Mouse (Mus musculus) yolk sac, embryonic 10.5 days (tissue): ENCODE measurements at regions not wholly inside any gene's neighbourhood (a gene's known extent, or its start where the extent isn't known, plus 50 kb on each side); places are given as distances from the start of the nearest gene placed in this dataset.
"Not testable (repeated sequence)": the region's sequence is repeated elsewhere in the genome, so short reads cannot be mapped to it uniquely, and the experiment has no call there.

Experiments
- DNase-seq: peaks from one replicate; pipeline ENCODE4 v3.0.0-alpha.2; 2017; ENCODE audit warnings: low spot score

DNA sequence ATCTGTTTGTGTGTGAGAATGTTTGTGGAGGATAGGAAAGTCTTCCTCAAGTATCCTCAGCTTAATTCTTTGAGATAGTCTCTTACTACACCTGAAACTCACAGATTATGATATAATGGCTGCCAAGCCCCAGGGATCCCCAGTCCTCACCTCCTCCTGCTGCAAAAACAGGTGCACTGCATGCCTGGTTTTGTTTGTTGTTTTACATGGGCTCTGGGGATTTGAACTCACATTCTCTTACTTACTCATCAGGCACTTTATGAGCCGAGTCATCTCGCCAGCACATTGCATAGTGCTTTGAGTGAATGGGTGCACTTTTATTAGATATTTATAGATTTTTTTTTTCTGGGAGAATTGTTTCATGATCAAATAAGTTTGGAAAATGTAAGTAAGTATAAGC, 56.3 kb downstream of the Mterf1b start:
- DNase-seq, result no peak

GRCm38 (mm10) chr5:4254280-4254679, 62.1 kb downstream of the Mterf1b start:
- not testable (repeated sequence) for DNase-seq

- no peak for DNase-seq
These were observed 65.0 kb downstream of the Mterf1b start for GRCm38 (mm10) chr5:4257048-4257750.

DNA sequence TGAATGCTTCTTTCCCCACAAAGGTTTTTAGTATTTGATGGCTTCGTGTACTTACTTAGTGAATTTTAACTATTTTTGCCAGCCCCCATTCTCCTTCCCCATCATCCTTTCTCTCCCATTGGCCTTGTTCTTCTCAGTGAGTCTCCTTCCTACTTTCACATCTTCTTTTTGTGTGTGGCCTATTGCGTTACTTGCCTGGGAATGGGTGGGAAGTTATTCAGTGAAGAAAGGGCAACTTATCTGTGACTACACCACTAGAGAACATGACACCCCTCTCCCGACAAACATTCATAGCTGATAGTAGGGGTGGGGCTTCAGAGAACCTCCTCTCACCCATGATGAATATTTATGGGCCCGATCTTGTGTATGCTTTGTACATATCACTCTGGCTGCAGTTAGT, 67.1 kb downstream of the Mterf1b start:
- no peak for DNase-seq

DNA sequence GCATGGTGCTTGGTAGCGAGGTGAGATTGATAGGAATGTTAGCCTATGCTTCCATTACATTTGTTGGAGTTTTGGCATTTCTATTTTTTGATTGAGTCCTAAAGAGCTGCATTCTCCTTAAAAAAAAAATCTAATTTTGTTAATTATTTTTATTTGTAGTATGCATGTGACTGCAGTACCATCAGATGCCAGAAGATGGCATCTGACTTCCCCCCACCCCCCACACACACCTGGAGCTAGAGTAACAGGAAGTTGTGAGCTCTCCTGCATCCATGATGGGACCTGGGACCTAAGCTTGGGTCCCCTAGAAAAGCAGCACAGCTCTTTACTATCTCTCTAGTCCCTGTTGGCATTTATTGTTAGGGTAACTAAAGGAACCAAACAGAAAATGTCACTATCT, 70.5 kb downstream of the Mterf1b start:
- DNase-seq, result no peak

DNA sequence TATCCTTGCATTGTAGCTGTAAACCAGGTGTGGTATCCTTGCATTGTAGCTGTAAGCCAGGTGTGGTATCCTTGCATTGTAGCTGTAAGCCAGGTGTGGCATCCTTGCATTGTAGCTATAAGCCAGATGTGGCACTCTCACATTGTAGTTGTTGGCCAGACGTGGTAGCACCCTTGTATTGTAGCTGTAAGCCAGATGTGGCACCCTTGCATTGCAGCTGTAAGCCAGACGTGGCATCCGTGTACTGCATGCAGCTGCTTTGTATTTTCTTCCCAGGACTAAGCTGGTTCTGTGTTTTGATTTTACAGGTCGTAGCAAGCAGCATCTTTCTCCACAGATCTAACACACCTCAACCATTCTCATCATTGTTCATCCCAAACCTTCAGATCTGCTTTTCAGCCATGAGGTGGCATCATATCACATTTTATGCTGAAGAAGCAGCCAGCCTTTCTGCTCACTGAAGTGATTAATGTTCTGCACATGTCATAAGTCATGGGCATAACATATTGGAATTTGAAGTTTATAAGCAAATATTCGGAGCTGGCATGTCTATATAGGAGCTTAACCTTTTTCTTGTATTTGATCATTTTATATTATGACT, 71.5 kb downstream of the Mterf1b start:
- DNase-seq, result no peak

- no peak for DNase-seq
These were observed 75.5 kb downstream of the Mterf1b start for GRCm38 (mm10) chr5:4267717-4268116.

- DNase-seq, result no peak
These were observed 80.8 kb downstream of the Mterf1b start for GRCm38 (mm10) chr5:4273001-4273400.

DNA sequence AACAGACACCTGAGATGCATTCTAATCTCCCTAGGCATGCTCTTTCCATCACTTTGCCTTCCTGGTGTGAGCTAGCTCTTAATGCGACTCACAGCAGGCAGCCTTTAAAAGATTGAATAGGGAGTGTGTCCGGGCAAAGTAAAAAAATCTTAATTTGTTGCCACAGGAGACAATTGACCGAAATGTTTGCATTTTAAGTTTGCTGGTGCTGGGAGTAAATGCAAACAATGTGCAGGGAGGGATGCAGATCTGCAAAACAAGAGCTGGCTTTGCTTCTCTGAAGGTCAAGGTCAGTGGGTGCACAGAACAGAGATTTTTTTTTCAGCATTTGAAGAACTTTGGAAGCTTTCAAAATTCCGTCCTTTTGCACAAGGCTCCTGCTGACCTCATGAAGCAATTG, 111.4 kb downstream of the Mterf1b start:
- no peak for DNase-seq

- no peak for DNase-seq
These were observed 112.0 kb downstream of the Mterf1b start for GRCm38 (mm10) chr5:4304201-4304600.

DNA sequence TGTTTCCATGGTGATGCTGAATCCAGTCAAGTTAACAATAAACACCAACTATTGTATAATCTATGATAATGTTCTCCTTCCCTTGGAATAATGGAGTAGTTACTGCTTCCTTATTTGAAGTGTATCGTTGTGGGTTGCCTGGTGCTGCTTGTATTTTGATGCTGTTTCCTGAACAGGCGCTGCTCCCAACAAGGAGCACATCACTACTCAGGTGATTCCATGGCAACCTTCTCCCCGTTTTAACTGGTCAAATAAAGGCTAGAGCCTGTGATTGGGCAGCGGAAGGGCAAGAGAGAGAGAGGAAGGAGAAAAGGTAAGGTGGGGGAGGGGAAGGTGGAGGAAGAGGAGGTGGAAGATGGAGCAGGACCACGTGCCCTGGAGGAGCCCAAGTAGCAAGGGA, 116.3 kb downstream of the Mterf1b start:
- DNase-seq, result no peak

- DNase-seq, result no peak
These were observed 119.0 kb downstream of the Mterf1b start for GRCm38 (mm10) chr5:4311169-4311568.

GRCm38 (mm10) chr5:4311599-4311998, 119.4 kb downstream of the Mterf1b start:
- DNase-seq, result no peak

- DNase-seq, result no peak
These were observed 120.5 kb downstream of the Mterf1b start for GRCm38 (mm10) chr5:4312675-4313074.

DNA sequence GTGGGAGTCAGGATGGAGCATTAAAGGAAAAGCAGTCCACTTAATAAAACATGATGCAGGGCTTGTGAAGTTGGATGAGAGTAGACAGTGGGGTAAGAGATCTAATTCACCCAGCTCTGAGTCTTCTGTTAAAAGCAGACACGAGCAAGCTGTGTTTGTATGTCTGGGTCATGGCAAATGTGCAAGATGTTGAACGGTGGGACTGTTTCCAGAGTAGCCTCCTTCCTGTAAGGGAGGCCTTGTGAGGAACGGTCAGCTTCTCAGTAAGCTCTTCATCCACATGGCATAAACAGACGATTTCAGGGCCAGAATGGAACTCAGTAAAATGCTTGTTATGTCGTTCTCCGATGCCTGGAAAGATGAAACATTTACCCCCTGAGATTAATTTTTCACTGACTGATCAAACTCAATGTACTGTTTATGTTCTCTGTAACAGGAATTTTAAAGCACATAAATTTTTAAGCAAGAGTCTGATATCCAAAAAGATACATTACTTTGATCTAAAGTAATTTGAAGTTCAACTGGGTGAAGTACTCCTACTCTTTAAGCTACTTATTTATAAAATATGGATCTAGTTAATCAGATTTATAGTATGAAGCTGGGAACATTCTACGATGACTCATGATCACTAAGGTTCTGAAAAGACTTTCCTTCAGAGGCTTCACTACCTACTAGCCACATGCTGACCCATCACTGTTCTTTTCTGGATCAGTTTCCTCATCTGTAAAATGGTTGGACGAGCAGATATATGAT, 130.6 kb downstream of the Mterf1b start:
- DNase-seq, result peak; percentile 34

DNA sequence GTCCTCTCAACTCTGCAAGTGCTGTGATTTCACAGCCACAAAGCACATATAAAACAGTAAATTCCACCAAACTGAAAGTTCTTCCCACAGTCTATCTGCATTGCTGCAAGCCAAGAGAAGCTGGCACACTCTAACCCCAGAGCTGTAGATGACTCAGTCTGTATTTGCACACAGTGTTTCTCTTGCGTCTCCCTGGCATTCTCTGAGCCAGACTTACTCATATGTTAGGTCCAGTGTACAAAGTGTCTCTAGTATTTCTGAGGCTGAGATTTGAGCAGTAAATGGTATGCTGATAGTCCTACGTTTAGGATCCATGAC, 131.2 kb downstream of the Mterf1b start:
- DNase-seq, result no peak

DNA sequence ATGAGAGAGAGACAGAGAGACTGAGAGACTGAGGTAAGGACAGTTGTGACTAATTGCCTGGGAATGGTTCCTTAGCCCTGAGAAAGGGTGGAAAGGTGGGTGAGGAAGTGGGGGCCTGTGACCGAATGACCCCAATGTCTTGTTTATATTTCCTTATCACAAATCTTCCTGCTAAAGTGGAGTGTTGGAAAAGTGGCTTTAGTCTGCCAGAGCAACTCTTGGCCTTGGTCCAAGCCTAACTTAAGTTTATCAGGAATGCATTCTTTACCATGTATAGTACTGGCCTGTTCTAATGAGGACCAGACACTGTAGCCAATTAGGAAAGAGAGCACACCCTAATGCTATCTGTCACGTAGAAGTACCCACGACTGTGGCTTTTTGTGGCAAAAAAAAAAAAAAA, 133.6 kb downstream of the Mterf1b start:
- peak; percentile 67 for DNase-seq

DNA sequence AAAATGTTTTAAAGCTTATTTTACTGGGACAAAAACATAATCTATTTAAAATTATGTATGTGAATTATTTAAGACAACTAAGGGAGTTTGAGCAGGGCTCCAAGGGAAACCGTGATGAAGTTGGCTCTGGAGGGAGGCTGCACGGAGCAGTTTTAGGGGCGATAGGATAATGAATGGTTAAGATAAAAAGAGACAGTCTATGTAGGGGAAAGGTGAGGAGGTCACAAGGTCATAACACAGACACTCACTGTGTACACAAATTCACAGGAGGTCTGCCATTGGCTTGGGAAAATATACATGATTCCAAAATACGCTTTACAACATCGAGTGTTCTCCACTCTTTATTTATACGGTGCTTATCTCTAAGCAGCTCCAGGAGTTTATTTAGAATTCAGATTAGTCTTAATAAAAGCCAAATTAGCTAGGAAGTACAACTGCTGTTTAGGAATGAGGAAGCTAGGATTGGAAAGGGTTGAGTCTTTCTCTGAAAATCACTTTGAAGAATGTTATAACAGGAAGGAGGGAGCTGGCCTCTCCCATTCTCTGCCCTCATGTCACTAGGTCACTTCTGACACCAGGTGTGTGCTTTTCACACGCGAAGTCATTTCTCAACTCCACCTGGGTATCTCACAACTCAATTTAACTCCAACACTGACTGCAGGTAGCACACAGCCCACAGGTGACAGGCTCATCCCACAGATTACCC, 134.3 kb downstream of the Mterf1b start:
- DNase-seq, result peak; percentile 68

GRCm38 (mm10) chr5:4335683-4336082, 143.5 kb downstream of the Mterf1b start:
- no peak for DNase-seq

GRCm38 (mm10) chr5:4341956-4342355, 149.8 kb downstream of the Mterf1b start:
- no peak for DNase-seq

DNA sequence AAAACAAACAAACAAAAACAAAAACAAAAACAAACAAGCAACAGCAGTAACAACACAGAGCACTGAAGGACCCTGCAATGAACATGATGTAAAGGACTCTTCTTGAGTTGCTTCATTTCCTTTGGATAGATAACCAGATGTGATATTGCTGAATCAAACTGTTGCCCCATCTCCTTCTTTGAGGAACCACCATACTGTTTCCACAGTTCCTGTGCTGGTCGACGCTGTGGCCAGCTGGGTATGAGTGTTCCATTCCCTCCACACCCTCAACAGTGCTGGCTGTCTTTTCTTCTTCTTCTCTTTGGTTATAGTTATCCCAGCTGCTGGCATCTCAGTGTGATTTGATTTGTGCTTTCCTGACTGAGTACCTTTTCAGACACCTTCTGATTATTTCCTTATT, 152.3 kb downstream of the Mterf1b start:
- no peak for DNase-seq

GRCm38 (mm10) chr5:4348334-4348733, 156.2 kb downstream of the Mterf1b start:
- no peak for DNase-seq

- DNase-seq, result no peak
These were observed 157.8 kb downstream of the Mterf1b start for GRCm38 (mm10) chr5:4349943-4350342.
